Mouse (Mus musculus) heart, embryonic 12.5 days (tissue): ENCODE results near the gene Gm10840. TPM values are rescaled to one million over a fixed set of nuclear protein-coding genes. Genes with fewer than 3 reads are reported as not detected.

Experiments
- ATAC-seq: fragments of 200-750 bp; cut with Nextera tagmentation; 2 replicates; pipeline ENCODE4 v1.8.0; 2017; ENCODE audit warnings: moderate TSS enrichment, moderate library complexity; ENCODE audit not compliant: insufficient number of reproducible peaks, low FRiP score
- H3K27ac ChIP-seq: fragments of 300-500 bp; sonication (generic); 2 replicates; pipeline ENCODE4 v1.5.1; 2016; ENCODE audit warnings: mild to moderate bottlenecking, moderate library complexity; ENCODE audit not compliant: poor library complexity, severe bottlenecking
- H3K27me3 ChIP-seq: fragments of 300-500 bp; sonication (generic); replicated peaks from 2 replicates; pipeline ENCODE4 v1.6.1; 2016; ENCODE audit warnings: mild to moderate bottlenecking, moderate library complexity
- H3K36me3 ChIP-seq: fragments of 300-500 bp; sonication (generic); 2 replicates; pipeline ENCODE4 v1.6.1; 2016; ENCODE audit warnings: mild to moderate bottlenecking, moderate library complexity
- H3K4me1 ChIP-seq: fragments of 300-500 bp; sonication (generic); replicated peaks from 2 replicates; pipeline ENCODE4 v1.6.1; 2016; ENCODE audit warnings: mild to moderate bottlenecking
- H3K4me2 ChIP-seq: fragments of 300-500 bp; sonication (generic); 2 replicates; pipeline ENCODE4 v1.6.1; 2016; ENCODE audit warnings: mild to moderate bottlenecking, moderate library complexity
- H3K4me3 ChIP-seq: fragments of 300-500 bp; sonication (generic); 2 replicates; pipeline ENCODE4 v1.5.1; 2016; ENCODE audit warnings: mild to moderate bottlenecking
- H3K9ac ChIP-seq: fragments of 300-500 bp; sonication (generic); 2 replicates; pipeline ENCODE4 v1.6.1; 2016; ENCODE audit warnings: mild to moderate bottlenecking, moderate library complexity
- H3K9me3 ChIP-seq: fragments of 300-500 bp; sonication (generic); replicated peaks from 2 replicates; pipeline ENCODE4 v1.6.1; 2016; ENCODE audit warnings: mild to moderate bottlenecking, moderate library complexity
- WGBS: fragments of 180-500 bp; shearing (Covaris S2); methylation state at CpG from one replicate; pipeline ENCODE4 v1.1.7; 2016; 5-methylcytosine and 5-hydroxymethylcytosine counted together
- polyA plus RNA-seq: library from polyadenylated mRNA; unstranded; fragments of >200 nt; fragmentation: Nextera tagmentation; extraction: Ambion mirVana; gene quantifications from 2 replicates; pipeline ENCODE4 v1.2.1, GENCODE M21; 2016

Gm10840 gene
- polyA plus RNA-seq, 1 experiment from 2014 or later: not detected

DNA sequence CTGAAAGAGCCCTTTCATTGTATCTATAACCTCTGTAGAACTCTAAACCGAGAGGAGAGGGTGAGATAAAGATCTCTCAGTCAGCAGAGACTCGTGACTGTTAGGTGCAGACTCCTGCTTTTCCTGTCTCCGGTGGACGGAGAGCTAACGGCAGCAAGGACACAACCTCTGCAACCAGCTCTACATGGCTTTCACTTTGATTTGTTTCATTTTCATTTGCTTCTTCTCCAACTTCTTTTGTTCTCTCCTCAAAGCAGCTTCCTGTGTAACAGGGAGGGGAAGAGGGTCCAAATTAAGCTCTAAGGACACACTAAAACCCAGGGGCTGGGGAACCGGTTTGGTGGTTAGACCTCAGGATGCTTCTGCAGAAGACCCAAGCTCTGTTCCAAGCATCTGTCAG is 40.1 kb downstream of the Gm10840 start:
- no peak overlapping the region for H3K27ac ChIP-seq
- no peaks in the 10 kb centered on the region for H3K9me3 ChIP-seq
- no peak overlapping the region for H3K9ac ChIP-seq
- H3K36me3 ChIP-seq: peaks cover 78% of the 10 kb centered on the region
- peaks cover 2% of the 10 kb centered on the region; the same call in 1 of the 2 replicates for H3K4me1 ChIP-seq
- no peaks in the 10 kb centered on the region for H3K27me3 ChIP-seq
- H3K4me3 ChIP-seq: no peak overlapping the region
- WGBS: 59% methylated on average over 6 of the region's 6 CpGs
- no peak for ATAC-seq
- H3K4me2 ChIP-seq: no peak overlapping the region

DNA sequence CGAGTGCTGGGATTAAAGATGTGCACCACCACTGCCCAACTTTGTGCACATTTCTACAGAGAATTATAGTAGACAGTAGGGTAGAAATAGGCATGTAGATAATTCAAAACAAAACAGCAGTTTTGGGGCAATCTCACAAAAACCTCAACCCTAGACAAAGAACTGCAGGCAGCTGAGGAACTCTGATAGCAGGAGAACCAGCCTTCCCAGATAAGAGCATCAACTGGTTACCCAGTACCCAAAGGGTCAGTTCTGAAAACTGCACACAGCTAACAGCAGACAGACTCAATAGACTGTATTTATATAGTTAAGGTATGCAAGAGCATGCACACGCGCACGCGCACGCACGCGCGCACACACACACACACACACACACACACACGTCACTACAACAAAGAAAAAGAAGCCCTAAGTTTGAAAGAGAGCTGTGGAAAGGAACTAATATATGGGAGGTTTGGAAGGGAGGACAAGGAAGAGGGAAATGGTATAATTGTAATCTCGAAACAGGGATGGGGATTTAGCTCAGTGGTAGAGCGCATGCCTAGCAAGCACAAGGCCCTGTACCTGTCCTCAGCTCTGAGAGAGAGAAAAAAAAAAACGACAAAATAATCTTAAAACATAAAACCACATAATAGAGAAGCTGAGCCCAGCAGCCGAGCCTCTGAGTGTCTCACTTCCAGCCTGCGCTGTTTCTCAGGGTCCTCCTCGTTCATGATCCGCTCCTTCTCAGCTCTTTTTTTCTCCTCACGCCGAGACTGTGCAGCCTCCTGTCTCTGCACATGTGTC is 40.9 kb downstream of the Gm10840 start:
- 86% methylated on average over 19 of the region's 19 CpGs for WGBS
- Histone ChIP-seq H3K4me2 (no peak overlapping the region), H3K27ac (no peak overlapping the region), H3K4me1 (peaks cover 2% of the 10 kb centered on the region; the same call in 1 of the 2 replicates), H3K4me3 (no peak overlapping the region), H3K9me3 (no peaks in the 10 kb centered on the region), H3K36me3 (peaks cover 81% of the 10 kb centered on the region), H3K27me3 (no peaks in the 10 kb centered on the region), H3K9ac (no peak overlapping the region)
- no peak for ATAC-seq

DNA sequence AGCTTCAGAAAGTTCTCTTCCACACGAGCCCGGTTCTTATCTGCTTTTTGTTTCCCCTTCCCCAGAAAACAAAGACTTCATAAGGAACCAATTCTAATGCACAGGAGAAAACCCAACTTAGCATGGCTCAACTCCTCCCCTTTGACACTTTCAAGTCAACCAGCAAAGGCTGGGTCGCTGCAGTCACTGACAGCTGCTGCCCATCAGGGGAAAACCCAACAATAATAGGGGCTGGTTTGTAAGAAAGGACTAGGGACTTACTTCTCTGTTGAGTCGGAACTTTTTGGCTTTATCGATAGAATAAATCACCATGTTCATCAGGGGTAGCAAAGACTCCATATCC is 41.4 kb downstream of the Gm10840 start, which contains the start of gene Strada:
Strada (minus strand) TSS at position 46 of the 343 bp plus-strand sequence.
- no peak within 1 kb of the TSS for H3K4me2 ChIP-seq
- no peak for ATAC-seq
- peaks cover 2% of the 10 kb centered on the region; the same call in 1 of the 2 replicates for H3K4me1 ChIP-seq
- no peak within 1 kb of the TSS for H3K9ac ChIP-seq
- no peak within 1 kb of the TSS for H3K4me3 ChIP-seq
- no peaks in the 10 kb centered on the region for H3K9me3 ChIP-seq
- H3K27ac ChIP-seq: no peak within 1 kb of the TSS
- 71% methylated on average over 5 of the region's 5 CpGs for WGBS
- no peaks in the 10 kb centered on the region for H3K27me3 ChIP-seq
- peaks cover 81% of the 10 kb centered on the region for H3K36me3 ChIP-seq

Other genes with a start within 250 kb of the Gm10840 start
- 4.1 and 5.5 TPM in 2 replicates for gene Cyb561, start 207.5 kb upstream of the Gm10840 start, polyA plus RNA-seq
- gene Ace, start 192.9 kb upstream of the Gm10840 start, polyA plus RNA-seq: 1.00 and 1.3 TPM in 2 replicates
- gene Ace3, start 166.2 kb upstream of the Gm10840 start, polyA plus RNA-seq: not detected in 2 replicates
- gene Kcnh6, start 152.7 kb upstream of the Gm10840 start, polyA plus RNA-seq: 0.19 TPM in 1 of 2 replicates, not detected in the other
- gene Dcaf7, start 124.0 kb upstream of the Gm10840 start, polyA plus RNA-seq: 62.7 and 69.9 TPM in 2 replicates
- gene Taco1, start 94.8 kb upstream of the Gm10840 start, polyA plus RNA-seq: 9.0 and 11.8 TPM in 2 replicates
- gene Map3k3, start 76.2 kb upstream of the Gm10840 start, polyA plus RNA-seq: 35.0 and 35.3 TPM in 2 replicates
- gene Limd2, start within 50 bp of the Gm10840 start, polyA plus RNA-seq: 125 and 135 TPM in 2 replicates
- gene Strada, start 41.3 kb downstream of the Gm10840 start, polyA plus RNA-seq: 22.4 and 22.6 TPM in 2 replicates
- 90.3 and 93.1 TPM in 2 replicates for gene Ccdc47, start 55.5 kb downstream of the Gm10840 start, polyA plus RNA-seq
- 59.1 and 60.7 TPM in 2 replicates for gene Ddx42, start 56.1 kb downstream of the Gm10840 start, polyA plus RNA-seq
- gene Ftsj3, start 95.2 kb downstream of the Gm10840 start, polyA plus RNA-seq: 45.3 and 45.9 TPM in 2 replicates
- gene Psmc5, start 95.3 kb downstream of the Gm10840 start, polyA plus RNA-seq: 247 and 253 TPM in 2 replicates
- gene Smarcd2, start 112.1 kb downstream of the Gm10840 start, polyA plus RNA-seq: 24.6 and 25.3 TPM in 2 replicates
- 0.05 and 0.06 TPM in 2 replicates for gene Tcam1, start 115.8 kb downstream of the Gm10840 start, polyA plus RNA-seq
- not detected in 2 replicates for gene Gh, start 141.0 kb downstream of the Gm10840 start, polyA plus RNA-seq
- 0.83 and 0.95 TPM in 2 replicates for gene Cd79b, start 153.9 kb downstream of the Gm10840 start, polyA plus RNA-seq
- 0.08 and 0.13 TPM in 2 replicates for gene Scn4a, start 192.4 kb downstream of the Gm10840 start, polyA plus RNA-seq
- gene Prr29, start 204.6 kb downstream of the Gm10840 start, polyA plus RNA-seq: 0.28 TPM in 1 of 2 replicates, not detected in the other
- gene Icam2, start 227.2 kb downstream of the Gm10840 start, polyA plus RNA-seq: 59.7 and 68.4 TPM in 2 replicates